Mouse (Mus musculus) ovary, postnatal 14 days (tissue): ENCODE results near the gene Lancl2.

Experiments used
- DNase-seq: peaks from one replicate; pipeline ENCODE4 v3.0.0; 2022; ENCODE audit warnings: low spot score

Gene Lancl2

DNA sequence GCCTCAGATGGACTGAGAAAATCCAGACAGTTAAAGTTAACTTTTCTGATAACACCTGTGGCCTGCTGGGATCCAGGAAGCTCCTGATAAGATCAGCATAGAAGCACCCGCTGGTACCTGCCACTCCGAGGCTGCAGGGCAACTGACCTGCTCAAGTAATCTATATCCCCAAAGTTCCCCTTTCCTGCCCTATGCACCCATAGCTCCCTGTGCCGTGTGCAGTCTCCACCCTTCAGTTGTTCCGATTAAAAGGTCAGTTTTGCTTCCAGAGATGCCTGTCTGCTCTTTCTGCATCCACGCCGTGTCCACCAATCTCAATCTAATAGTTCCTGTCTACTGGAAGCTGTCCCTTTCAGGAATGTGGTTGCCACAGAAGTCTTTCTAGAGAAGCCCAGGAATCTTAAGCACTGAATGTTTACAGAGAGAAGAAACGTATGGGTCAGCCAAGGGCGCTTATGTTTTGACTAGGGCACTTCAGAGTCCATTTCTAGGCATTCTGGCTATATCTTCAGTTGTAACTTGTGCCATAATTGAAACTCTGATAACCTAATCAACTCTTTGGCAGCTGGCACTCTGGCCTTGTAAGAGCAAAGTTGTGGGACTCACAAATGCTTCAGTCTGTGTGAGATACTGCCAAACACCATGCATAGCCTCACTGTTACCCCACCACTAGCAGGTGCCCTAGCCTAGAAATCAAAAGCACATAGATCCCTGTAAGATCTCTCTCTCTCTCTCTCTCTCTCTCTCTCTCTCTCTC, 65.0 kb downstream of the Lancl2 start:
- no peak for DNase-seq

DNA sequence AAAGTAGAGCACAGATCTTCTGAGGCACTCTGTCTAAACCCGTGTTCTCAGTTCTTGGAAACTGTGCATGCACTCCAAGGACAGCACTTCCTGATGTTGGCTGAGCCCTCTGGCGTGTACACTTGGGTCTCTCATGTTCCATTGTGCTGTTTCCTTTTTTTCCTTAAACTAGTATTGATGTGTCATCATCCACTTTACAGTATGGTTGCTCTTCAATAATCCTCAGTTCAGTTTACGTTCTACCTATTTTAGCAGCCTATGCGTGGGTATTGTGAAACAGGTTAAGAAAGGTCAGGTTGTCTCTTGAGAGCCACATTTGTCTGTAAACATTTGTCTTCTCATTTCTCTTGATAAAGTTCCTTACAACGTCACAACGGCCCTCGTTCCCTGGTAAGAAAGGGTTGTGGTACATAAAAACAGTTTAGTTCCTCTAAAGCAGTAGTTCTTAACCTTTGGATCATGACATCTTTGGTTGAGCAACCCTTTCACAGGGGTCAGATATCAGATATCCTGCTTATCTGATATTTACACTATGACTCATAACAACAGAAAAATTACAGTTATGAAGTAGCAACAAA, 66.7 kb downstream of the Lancl2 start:
- no peak for DNase-seq

DNA sequence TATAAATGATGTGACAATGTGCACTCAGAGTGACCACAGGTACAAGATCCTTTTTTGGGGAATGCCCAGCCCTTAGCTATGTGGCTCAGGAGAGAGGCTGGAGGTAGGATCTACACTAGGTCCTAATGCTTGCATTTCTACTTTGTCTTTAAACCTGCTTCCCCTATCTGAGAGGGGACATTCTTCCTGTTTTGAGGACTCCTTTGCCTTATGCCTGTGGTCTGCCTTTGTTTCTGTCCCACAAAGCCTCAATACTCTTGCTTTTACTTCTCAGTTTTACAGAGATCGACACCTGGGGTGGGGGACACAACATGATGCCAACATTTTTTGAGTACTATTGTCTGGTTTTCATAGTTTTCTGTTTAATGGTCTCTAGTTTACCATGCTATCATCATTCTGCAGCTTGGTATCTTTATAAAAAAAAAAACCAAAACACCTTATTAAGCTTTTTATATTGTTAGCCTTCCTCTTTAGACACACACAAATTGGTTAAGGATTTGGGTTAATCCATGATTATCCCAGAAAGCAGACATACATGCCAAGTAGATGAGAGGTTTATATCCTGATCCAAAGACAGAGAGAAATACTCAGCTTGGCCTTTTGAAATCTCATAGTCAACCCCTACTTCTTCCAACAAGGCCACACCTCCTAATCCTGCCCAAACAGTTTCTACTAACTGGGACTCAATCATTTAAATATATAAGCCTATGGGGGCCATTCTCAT, 68.3 kb downstream of the Lancl2 start:
- DNase-seq, result no peak

DNA sequence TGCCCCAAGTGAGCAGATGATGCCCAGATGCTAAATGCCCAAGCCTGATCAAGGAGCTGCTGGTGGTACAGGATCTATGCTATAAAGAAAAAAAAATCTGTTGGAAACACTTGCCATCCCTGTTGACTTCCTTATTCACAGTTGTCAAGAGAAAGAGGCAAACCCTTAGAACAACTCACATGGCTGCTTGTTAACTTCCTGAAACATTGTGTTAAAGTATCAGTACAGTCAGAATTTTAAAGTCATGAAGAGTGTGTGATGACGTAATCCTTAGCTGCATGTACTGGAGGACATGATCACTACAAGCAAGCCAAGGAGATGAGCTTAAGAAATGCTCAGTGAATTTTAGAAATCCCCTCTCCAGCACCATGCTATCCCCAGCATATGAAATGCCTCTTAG, 71.5 kb downstream of the Lancl2 start:
- DNase-seq, result no peak

DNA sequence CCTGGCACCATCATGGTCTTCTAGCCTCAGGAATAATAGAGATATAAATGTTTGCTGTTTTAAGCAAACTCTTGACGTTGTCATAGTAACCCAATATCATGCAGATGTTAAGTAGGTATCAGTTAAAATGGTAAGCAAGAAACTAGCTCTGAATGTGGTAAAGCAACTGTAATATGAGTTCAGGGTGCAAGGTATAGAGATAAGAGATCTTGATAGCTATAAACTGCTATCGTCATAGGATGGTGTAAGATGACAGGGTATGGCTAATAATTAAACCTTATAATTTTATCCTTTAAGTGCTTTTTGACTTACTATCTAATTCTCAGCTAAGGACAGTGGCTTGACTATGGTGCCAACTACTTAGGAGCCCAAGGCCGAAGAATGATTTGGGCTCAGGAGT, 78.0 kb downstream of the Lancl2 start:
- no peak for DNase-seq

DNA sequence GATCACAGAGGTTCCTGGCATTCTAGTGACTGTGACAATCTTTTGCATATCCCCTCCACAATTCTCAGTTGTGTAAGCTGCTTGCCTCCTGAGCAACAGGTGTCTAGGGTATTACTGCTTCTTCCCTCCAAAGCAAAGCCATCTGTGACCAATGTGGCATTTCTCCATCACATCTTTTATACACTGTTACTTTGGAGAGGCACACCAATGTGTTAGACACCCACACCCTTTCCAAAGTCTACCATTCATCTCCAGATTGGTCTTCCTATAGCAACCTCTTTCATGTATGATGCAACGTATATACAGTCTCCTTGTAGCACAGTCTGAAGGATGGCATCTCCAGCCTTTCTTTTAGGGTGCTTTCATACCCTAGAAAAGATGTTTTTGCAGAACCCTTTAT, 80.3 kb downstream of the Lancl2 start:
- DNase-seq, result no peak

DNA sequence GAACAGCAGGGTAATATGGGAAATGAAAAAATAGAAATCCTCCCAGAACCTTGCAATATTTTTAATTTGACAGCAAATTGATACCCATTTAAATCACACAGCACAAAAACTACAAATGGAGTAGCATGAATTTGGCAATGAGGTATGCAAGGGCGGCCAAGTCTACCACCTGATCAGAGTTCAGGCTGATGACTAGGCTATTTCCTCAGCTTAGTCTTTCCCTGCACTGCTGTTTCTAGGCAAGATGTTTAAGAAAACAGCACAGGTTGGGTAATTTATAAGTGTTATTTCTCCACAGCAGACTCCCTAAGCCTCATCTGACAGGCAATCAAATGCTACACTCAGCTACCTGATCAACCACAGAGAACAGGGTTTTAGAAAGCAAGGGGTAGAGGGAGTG, 81.9 kb downstream of the Lancl2 start:
- no peak for DNase-seq

DNA sequence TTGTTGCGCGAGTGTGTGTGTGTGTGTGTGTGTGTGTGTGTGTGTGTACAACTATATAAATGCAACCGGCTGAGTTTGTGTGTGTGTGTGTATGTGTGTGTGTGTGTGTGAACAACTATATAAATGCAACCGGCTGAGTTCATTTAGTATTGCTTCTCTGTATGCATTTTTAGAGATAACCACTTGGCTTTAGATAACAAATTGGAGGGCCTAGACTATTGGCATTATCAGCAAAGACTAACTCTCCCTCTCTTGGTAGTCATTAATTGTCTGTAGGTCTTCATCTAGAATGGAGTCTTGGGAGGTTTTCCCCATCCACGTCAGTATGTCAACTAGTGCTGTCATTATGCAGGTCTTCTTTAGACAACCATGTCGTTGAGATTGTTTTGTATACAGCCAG, 85.0 kb downstream of the Lancl2 start:
- DNase-seq, result no peak
